Comparison of ENCODE assay signal across 12 mouse cellular contexts in the genomic region with DNA sequence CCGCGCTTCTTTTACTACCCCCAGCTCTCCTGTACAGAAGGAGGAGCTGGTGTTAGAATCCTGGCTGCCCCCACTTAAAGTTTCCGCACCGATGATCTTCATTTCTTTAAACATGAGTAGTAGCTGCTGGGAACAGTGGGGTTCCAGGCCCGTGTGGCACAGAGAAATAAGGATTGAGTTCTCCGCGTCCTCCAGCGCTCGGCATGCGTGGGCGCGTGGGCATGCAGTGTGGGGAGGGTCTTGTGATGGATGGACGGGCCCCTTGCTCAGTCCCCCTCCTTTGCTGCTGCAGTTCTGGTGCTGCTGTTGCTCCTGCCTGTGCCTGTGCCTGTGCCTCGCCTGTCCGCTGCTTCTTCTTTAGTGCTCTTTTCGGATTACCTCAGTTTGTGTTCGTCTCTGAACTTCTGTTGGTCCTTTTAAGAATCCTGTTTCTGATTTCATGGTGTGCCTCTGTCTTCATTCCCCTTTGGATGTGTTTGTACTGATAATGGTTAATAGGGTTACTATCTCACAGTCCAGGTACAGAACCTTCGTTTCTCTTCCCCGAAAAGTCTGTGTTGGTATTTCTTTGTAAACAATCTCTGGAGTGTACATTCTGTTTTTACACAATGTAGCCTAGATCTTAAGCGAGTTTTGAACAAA. TPM values are rescaled to one million over a fixed set of nuclear protein-coding genes. Genes with fewer than 3 reads are reported as not detected.
A peak's percentile ranks its signal among the peaks of the same experiment; 100 is the strongest.
DNase-seq lines count a peak whose midpoint lies in the region; ATAC-seq and TF ChIP-seq lines count a peak whose summit lies in the region.
"Had no signal": no experiment of that assay in that cellular context is flagged by ENCODE, and none has a peak within 500 bp of the region (broad histone marks: within the 10 kb centered on the region; RNA-seq: fewer than 3 reads in every experiment).

No protein-coding gene starts in this region.

- H3K27ac ChIP-seq in cerebellum, adult 2 months (ENCODE audit: insufficient read depth, low read length), result no peak overlapping the region
- H3K27ac ChIP-seq in kidney, postnatal 0 days, result no peak overlapping the region
- no peak overlapping the region for H3K27ac ChIP-seq in embryonic facial prominence, embryonic 13.5 days
- peak overlapping the region; percentile 43 for H3K27ac ChIP-seq in liver, embryonic 15.5 days (replicated peaks)
- H3K27ac ChIP-seq: lung, embryonic 15.5 days had no signal

- H3K27me3 ChIP-seq in cerebellum, adult 2 months (ENCODE audit: control insufficient read depth, insufficient read depth, low read length), result no peaks in the 10 kb centered on the region
- H3K27me3 ChIP-seq in kidney, postnatal 0 days (ENCODE audit: insufficient read depth, low read length), result no peaks in the 10 kb centered on the region
- no peaks in the 10 kb centered on the region for H3K27me3 ChIP-seq in embryonic facial prominence, embryonic 13.5 days
- peaks cover 7% of the 10 kb centered on the region; the same call in 1 of the 2 replicates for H3K27me3 ChIP-seq in liver, embryonic 15.5 days
- H3K27me3 ChIP-seq: lung, embryonic 15.5 days had no signal

- peak overlapping the region; percentile 37 for H3K4me2 ChIP-seq in kidney, postnatal 0 days (ENCODE audit: low read length)
- H3K4me2 ChIP-seq in embryonic facial prominence, embryonic 13.5 days, result peak overlapping the region; percentile 2; the same call in 1 of the 2 replicates
- H3K4me2 ChIP-seq in liver, embryonic 15.5 days, result peak overlapping the region; percentile 44
- H3K4me2 ChIP-seq: lung, embryonic 15.5 days had no signal

- WGBS in cerebellum, adult 2 months, result 33% methylated on average over 20 of the region's 20 CpGs
- WGBS in kidney, postnatal 0 days, result 44% methylated on average over 20 of the region's 20 CpGs
- WGBS in embryonic facial prominence, embryonic 13.5 days, result 63% methylated on average over 20 of the region's 20 CpGs
- WGBS in liver, embryonic 15.5 days (ENCODE audit: insufficient replicate concordance), result 65% methylated on average over 20 of the region's 20 CpGs

- no peak for TF ChIP-seq POLR2A in cerebellum, adult 2 months (IDR thresholded peaks at IDR 0.05; ENCODE audit: borderline replicate concordance, insufficient read depth, low read length)

- H3K4me3 ChIP-seq in cerebellum, adult 2 months (replicated peaks; ENCODE audit: insufficient read depth, low read depth, low read length), result peak overlapping the region; percentile 9
- no peak overlapping the region for H3K4me3 ChIP-seq in kidney, postnatal 0 days (replicated peaks; ENCODE audit: low read depth, low read length)
- H3K4me3 ChIP-seq in embryonic facial prominence, embryonic 13.5 days, result no peak overlapping the region
- H3K4me3 ChIP-seq in liver, embryonic 15.5 days (replicated peaks), result no peak overlapping the region
- H3K4me3 ChIP-seq: lung, embryonic 15.5 days had no signal

- peak; percentile 15 to 28 for DNase-seq in cerebellum, adult 2 months
- DNase-seq in cerebellum, adult 11-12 months, result no peak
- peak; percentile 47 for DNase-seq in kidney, postnatal 0 days (ENCODE audit: low spot score)
- DNase-seq in kidney, postnatal 36 days, result no peak
- no peak for DNase-seq in thymus, postnatal 4 days
- DNase-seq in frontal cortex, postnatal 14 days (ENCODE audit: low spot score in 2 of 2), result no peak
- DNase-seq: adrenal gland, adult 8-10 months; heart, postnatal 4 days; right cerebral cortex, postnatal 14 days had no signal

- peaks cover 15% of the 10 kb centered on the region; the same call in 1 of the 2 replicates for H3K4me1 ChIP-seq in cerebellum, adult 2 months (ENCODE audit: control insufficient read depth, insufficient read depth, low read length)
- H3K4me1 ChIP-seq in kidney, postnatal 0 days (replicated peaks; ENCODE audit: insufficient read depth, low read length), result 0 out of 2 replicates have a peak, but pooled peaks cover 5% of the 10 kb centered on the region
- H3K4me1 ChIP-seq in embryonic facial prominence, embryonic 13.5 days, result peaks cover 24% of the 10 kb centered on the region
- peaks cover 52% of the 10 kb centered on the region for H3K4me1 ChIP-seq in liver, embryonic 15.5 days (replicated peaks)

- H3K9me3 ChIP-seq in kidney, postnatal 0 days (replicated peaks; ENCODE audit: low read length), result no peaks in the 10 kb centered on the region
- no peaks in the 10 kb centered on the region for H3K9me3 ChIP-seq in embryonic facial prominence, embryonic 13.5 days
- H3K9me3 ChIP-seq in liver, embryonic 15.5 days (replicated peaks), result no peaks in the 10 kb centered on the region
- H3K9me3 ChIP-seq: lung, embryonic 15.5 days had no signal

- no peaks in the 10 kb centered on the region for H3K36me3 ChIP-seq in kidney, postnatal 0 days (ENCODE audit: insufficient read depth, low read length)
- no peaks in the 10 kb centered on the region for H3K36me3 ChIP-seq in embryonic facial prominence, embryonic 13.5 days
- 0 out of 2 replicates have a peak, but pooled peaks cover 4% of the 10 kb centered on the region for H3K36me3 ChIP-seq in liver, embryonic 15.5 days (replicated peaks)
- H3K36me3 ChIP-seq: lung, embryonic 15.5 days had no signal

- no peak overlapping the region for H3K9ac ChIP-seq in kidney, postnatal 0 days (ENCODE audit: low read depth, low read length)
- H3K9ac ChIP-seq in embryonic facial prominence, embryonic 13.5 days, result no peak overlapping the region
- H3K9ac ChIP-seq in liver, embryonic 15.5 days, result 0 out of 2 replicates have a peak overlapping the region, but pooled peaks have one; percentile 3
- H3K9ac ChIP-seq: lung, embryonic 15.5 days had no signal

- no peak for TF ChIP-seq CTCF in cerebellum, adult 2 months (IDR thresholded peaks at IDR 0.05; ENCODE audit: borderline replicate concordance, insufficient read depth, low read depth, low read length)
- TF ChIP-seq CTCF in kidney, postnatal 0 days (IDR thresholded peaks at IDR 0.05; ENCODE audit: low read depth), result no peak

- ATAC-seq in kidney, postnatal 0 days (replicated peaks; ENCODE audit: low FRiP score, low read depth), result peak; percentile 29; the same call in 1 of the 2 replicates
- ATAC-seq in embryonic facial prominence, embryonic 13.5 days (ENCODE audit: insufficient number of reproducible peaks, insufficient read depth, low FRiP score, low TSS enrichment, low read depth), result no peak
- 0 out of 2 replicates have a peak, but pooled peaks have one; percentile 38 for ATAC-seq in liver, embryonic 15.5 days (ENCODE audit: insufficient read depth)

RNA-seq across cellular contexts. Expression of a gene that starts 32.8 kb away (rescaled TPM):
- 31.4 and 35.2 TPM in 2 replicates for polyA plus RNA-seq in cerebellum, adult 2 months (2012; rRNA removed)
- polyA plus RNA-seq in kidney, postnatal 0 days (2015; fragmentation: Nextera tagmentation; extraction: Ambion mirVana), result 135 TPM in 2 replicates
- polyA plus RNA-seq in embryonic facial prominence, embryonic 13.5 days (2015; fragmentation: Nextera tagmentation; extraction: Ambion mirVana), result 46.9 and 51.8 TPM in 2 replicates
- 42.1 and 45.6 TPM in 2 replicates for polyA plus RNA-seq in liver, embryonic 15.5 days (2015; fragmentation: Nextera tagmentation; extraction: Ambion mirVana)

Comparison
In these comparisons a context has a peak if more than half of its experiments do, and no peak if none do; other contexts are left out.
1. DNase-seq: peak in cerebellum, adult 2 months (2 of 2) and kidney, postnatal 0 days (single experiment); none in cerebellum, adult 11-12 months (single experiment), kidney, postnatal 36 days (0 of 2), thymus, postnatal 4 days (single experiment) and frontal cortex, postnatal 14 days (0 of 2).
2. Peak in every context shown above with its lines, with median percentiles within 50 percentile points of each other: H3K4me2 ChIP-seq.